Mouse (Mus musculus): ENCODE data around the gene Lypd6b.

Lypd6b gene

GRCm38 (mm10) chr2:49787376-49788050, at the start of gene Lypd6b:
Gene Lypd6b, plus strand, starts transcription at chr2:49787688.
- DNase-seq (ENCODE audit: low read depth) = no peak

GRCm38 (mm10) chr2:49739046-49739445, 48.4 kb upstream of the Lypd6b start:
- DNase-seq (ENCODE audit: low read depth) = no peak

GRCm38 (mm10) chr2:49741026-49741425, 46.5 kb upstream of the Lypd6b start:
- DNase-seq (ENCODE audit: low read depth) = no peak

GRCm38 (mm10) chr2:49741895-49742734, 45.4 kb upstream of the Lypd6b start:
- DNase-seq (ENCODE audit: low read depth) = no peak

GRCm38 (mm10) chr2:49742919-49743318, 44.6 kb upstream of the Lypd6b start:
- no peak for DNase-seq (ENCODE audit: low read depth)

- DNase-seq (ENCODE audit: low read depth) = no peak
These were observed 43.7 kb upstream of the Lypd6b start for GRCm38 (mm10) chr2:49743775-49744174.

- DNase-seq (ENCODE audit: low read depth) = no peak
These were observed 43.0 kb upstream of the Lypd6b start for GRCm38 (mm10) chr2:49744251-49745093.

GRCm38 (mm10) chr2:49745094-49745781, 42.2 kb upstream of the Lypd6b start:
- DNase-seq (ENCODE audit: low read depth) = no peak

- DNase-seq (ENCODE audit: low read depth) = no peak
These were observed 40.5 kb upstream of the Lypd6b start for GRCm38 (mm10) chr2:49746947-49747346.

- no peak for DNase-seq (ENCODE audit: low read depth)
These were observed 39.8 kb upstream of the Lypd6b start for GRCm38 (mm10) chr2:49747670-49748069.

GRCm38 (mm10) chr2:49748628-49749342, 38.7 kb upstream of the Lypd6b start:
- DNase-seq (ENCODE audit: low read depth) = no peak

- DNase-seq (ENCODE audit: low read depth) = no peak
These were observed 37.5 kb upstream of the Lypd6b start for GRCm38 (mm10) chr2:49749730-49750576.

GRCm38 (mm10) chr2:49751544-49752210, 35.8 kb upstream of the Lypd6b start:
- no peak for DNase-seq (ENCODE audit: low read depth)

GRCm38 (mm10) chr2:49752211-49752607, 35.3 kb upstream of the Lypd6b start:
- DNase-seq (ENCODE audit: low read depth) = no peak

GRCm38 (mm10) chr2:49753062-49753461, 34.4 kb upstream of the Lypd6b start:
- no peak for DNase-seq (ENCODE audit: low read depth)

GRCm38 (mm10) chr2:49755054-49755453, 32.4 kb upstream of the Lypd6b start:
- DNase-seq (ENCODE audit: low read depth) = no peak

GRCm38 (mm10) chr2:49757616-49758015, 29.9 kb upstream of the Lypd6b start:
- DNase-seq (ENCODE audit: low read depth) = no peak

GRCm38 (mm10) chr2:49764331-49764946, 23.0 kb upstream of the Lypd6b start:
- peak; percentile 80 for DNase-seq (ENCODE audit: low read depth)

GRCm38 (mm10) chr2:49768916-49769315, 18.6 kb upstream of the Lypd6b start:
- DNase-seq (ENCODE audit: low read depth) = no peak
